Mouse (Mus musculus): Measurements from ENCODE around the gene Actl7b.

Gene Actl7b

GRCm38 (mm10) chr4:56741041-56741493, at the start of gene Actl7b:
Gene Actl7b (minus strand): TSS chr4:56741443.
- DNase-seq (ENCODE audit: low read depth, low spot score), result no peak

GRCm38 (mm10) chr4:56771065-56771464, 29.8 kb upstream of the Actl7b start:
- DNase-seq (ENCODE audit: low read depth, low spot score), result no peak

GRCm38 (mm10) chr4:56768913-56769312, 27.7 kb upstream of the Actl7b start:
- DNase-seq (ENCODE audit: low read depth, low spot score), result no peak

DNA sequence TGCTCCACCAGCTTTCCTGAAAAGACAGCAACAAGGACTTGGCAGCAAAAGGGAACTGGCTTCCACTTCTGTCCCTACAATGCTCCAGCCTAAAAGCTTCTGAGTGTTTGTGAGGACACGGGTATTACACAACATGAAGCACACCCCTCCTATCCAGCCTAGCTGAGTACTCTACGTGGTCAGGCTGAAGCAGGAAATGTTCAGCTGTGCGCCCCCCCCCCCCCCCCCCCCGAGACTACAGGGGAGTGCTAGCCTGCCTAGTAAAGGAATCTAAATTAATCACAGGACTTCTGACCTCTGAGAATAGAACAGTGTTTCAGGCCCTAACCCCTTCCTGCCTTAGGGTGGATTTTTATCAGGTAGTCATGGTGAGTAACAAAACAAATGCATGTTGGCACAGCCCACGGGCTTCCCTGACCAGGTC, 26.6 kb upstream of the Actl7b start:
- no peak for DNase-seq (ENCODE audit: low read depth, low spot score)

GRCm38 (mm10) chr4:56757693-56758092, 16.4 kb upstream of the Actl7b start:
- DNase-seq (ENCODE audit: low read depth, low spot score), result no peak

DNA sequence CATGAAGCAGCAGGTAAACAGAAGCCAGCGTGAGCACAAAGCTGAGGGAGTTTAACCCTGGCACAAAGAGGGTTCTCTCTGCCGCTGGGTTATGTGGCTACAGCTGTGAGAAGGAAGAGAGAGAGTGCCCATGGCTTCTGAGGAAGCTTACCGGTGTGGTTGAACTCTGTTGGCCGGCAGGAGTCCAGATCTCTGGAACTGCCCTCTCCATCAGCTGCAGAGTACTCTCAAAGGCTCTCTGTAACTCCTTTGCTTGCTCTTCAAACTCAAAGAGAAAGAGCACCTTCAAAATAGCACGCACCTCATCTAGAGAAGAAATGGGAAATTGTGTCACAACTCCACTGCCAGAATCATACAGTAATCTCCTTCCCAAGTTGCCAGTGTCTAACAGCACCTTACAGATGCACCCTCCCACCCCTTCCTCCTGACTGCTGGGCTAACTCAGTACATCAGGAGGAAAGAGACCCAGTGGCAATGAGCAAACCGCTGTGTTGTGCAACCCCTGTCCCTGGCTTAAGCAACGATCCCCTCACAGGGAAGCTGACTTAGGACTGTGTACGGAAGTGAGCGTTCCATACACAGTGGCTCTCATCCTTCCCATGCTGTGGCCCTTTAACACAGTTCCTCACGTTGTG, 15.8 kb upstream of the Actl7b start:
- DNase-seq (ENCODE audit: low read depth, low spot score), result no peak

GRCm38 (mm10) chr4:56756021-56756420, 14.8 kb upstream of the Actl7b start:
- DNase-seq (ENCODE audit: low read depth, low spot score), result no peak

GRCm38 (mm10) chr4:56747456-56747855, 6.2 kb upstream of the Actl7b start:
- no peak for DNase-seq (ENCODE audit: low read depth, low spot score)

DNA sequence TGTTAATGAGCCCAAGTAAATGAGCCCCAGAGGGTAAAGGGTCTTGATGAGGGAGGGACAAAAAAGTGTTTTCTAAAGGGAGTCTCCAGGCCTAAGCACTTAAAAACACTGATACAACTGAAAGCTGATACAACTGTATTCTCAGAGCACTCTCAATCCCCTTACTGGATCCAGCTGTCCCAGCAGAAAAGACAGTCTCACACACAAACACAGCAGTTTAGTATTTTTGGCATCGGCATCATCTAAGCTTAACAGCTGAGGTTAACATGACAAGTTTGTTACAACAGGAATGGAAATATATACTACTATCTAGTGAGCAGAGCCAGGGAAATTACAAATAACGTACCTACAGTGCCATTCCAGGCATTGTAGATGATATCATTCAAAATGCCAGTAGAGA, 5.1 kb upstream of the Actl7b start:
- DNase-seq (ENCODE audit: low read depth, low spot score), result no peak

- no peak for DNase-seq (ENCODE audit: low read depth, low spot score)
Observed at GRCm38 (mm10) chr4:56743363-56744195, 2.3 kb upstream of the Actl7b start, which contains the start of gene Actl7a. Gene Actl7a (plus strand): TSS chr4:56743413.

GRCm38 (mm10) chr4:56742698-56743097, 1.5 kb upstream of the Actl7b start:
- no peak for DNase-seq (ENCODE audit: low read depth, low spot score)

GRCm38 (mm10) chr4:56740611-56741010, 632 bp downstream of the Actl7b start:
- no peak for DNase-seq (ENCODE audit: low read depth, low spot score)

DNA sequence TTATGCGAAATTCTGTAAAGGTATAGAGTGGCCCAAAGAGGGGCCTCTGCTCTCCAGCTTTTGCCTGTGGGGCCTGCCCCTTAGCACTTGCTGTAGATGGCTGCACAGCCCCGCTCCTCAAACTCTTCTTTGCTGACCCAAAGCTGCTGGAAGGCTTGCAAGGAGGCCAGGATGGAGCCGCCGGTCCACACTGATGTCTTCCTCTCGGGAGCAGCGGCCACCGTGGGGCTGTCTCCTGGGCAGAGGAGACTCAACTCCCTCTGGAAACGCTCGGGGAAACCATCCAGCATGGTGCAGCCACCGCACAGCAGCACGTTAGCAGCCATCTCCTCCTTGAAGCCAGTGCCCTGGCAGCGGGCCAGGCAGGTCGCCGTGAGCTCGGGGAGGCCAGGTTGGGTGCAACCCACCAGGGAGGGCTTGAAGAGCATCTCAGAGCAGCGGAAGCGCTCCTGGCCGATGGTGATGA, 1.2 kb downstream of the Actl7b start, which contains the start of gene Gm26657:
Gene Gm26657, plus strand, starts transcription at position 51 of the 466 bp plus-strand sequence.
- DNase-seq (ENCODE audit: low read depth, low spot score), result no peak

DNA sequence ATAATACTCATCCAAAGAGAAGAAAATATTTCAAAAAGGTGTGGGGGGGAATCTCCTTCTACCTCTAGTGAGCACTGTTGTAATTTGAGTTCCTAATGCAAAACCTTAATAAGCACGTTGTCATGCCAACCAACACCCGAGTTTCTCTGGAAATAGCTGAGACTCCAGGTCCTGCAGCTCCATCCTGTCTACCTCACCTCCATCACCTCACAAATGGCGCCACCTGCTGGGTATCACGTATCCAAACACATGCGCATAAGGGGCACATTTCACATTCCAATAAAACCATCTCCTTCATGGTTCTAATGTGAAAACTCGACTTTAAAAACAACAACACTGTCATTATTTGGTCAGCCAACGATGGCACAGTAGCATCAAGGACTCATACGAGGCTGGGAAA, 15.4 kb downstream of the Actl7b start:
- DNase-seq (ENCODE audit: low read depth, low spot score), result no peak

DNA sequence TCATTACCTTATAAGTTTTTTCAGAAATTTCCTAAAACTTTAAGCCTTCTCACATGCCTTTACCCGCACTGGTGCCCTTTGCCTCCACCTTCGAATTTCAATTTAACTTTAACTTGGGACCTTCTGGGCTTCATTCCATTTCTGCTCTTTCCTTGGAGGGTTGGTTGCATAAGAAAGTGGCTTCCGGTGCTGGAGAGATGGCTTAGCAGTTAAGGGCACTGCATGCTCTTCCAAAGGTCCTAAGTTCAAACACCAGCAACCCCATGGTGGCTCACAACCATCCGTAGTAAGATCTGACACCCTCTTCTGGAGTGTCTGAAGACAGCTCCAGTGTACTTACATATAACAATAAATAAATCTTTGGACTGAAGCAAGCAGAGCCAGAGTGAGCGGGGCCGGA, 18.0 kb downstream of the Actl7b start:
- no peak for DNase-seq (ENCODE audit: low read depth, low spot score)

DNA sequence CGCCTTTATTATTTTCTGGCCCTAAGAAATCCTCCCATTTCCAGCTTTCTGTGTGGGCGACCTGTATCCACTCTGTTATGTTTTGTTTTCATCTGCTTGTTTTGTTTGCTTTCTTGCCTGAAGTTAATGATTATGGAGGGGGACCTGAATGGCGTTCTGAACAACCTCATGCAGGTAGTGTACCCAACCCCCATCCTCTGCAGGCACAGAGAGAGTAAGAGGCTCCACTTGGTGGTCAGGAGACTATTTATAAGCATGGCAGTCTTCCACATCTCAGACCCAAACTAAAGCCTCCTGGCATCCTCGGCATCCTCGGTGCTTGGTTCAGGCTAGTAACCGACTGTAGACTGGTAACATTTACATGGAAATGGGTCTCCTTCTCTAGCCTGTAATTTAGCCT, 18.9 kb downstream of the Actl7b start:
- no peak for DNase-seq (ENCODE audit: low read depth, low spot score)

GRCm38 (mm10) chr4:56721469-56721868, 19.8 kb downstream of the Actl7b start:
- no peak for DNase-seq (ENCODE audit: low read depth, low spot score)

- DNase-seq (ENCODE audit: low read depth, low spot score), result no peak
Observed at GRCm38 (mm10) chr4:56720403-56720802, 20.8 kb downstream of the Actl7b start.

GRCm38 (mm10) chr4:56719456-56719855, 21.8 kb downstream of the Actl7b start:
- no peak for DNase-seq (ENCODE audit: low read depth, low spot score)

DNA sequence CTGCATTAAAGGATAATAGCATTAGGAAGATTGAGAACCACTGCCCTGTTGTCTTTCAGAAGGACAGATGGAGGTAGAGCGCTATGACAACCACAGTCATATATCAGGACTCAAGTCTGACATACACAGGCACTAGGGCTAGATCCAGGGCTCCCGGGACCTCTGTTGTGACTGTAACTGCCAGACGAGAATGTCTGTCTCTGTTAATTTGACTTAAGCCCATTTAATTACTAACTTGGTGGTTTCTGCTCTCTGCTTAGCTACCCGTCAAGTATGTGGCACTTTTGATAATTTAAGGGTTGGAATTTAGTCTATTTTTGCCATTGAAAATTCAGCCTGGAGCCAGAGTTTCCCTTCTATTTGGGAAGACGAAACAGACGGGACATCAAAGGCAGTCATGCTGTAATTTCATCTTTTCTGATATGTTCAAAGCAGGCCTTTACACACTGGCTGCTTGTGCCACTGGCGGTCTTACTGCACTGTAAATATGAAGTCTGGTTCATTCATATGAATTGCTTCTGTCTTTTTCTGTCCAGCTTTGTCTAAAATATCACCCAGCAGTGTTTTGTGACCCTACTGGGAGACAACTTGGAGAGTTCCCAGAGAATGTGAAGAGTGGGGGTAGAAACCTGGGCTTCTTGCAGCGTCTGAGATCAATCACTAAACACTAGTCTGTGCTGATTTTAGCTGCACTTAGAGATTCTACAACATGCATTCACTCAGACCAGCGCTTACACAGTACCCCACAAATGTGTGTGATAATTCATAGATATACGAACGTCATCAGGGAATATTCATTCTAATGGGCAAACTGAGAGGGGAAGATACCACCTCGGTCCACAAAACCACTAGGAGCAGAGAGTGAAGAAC, 22.4 kb downstream of the Actl7b start:
- no peak for DNase-seq (ENCODE audit: low read depth, low spot score)

DNA sequence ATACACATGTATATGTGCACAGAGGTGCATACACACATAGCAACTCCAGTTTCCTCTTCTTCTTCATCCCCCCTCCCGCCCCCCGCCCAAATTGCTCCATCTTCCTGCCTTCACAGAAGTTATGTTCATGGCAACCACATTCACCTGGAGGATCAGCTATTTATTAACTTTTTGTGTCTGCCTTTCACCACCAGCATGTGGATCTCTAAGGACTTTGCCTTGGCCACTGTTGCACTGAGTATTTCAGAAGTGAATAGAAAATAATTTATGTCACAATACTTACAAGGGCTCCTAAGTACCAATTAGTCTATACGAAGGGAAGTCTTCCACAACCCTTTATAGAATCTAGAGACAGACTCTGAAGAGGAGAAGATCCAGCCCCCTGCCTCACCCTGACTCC, 23.3 kb downstream of the Actl7b start:
- DNase-seq (ENCODE audit: low read depth, low spot score), result no peak

GRCm38 (mm10) chr4:56716801-56717200, 24.4 kb downstream of the Actl7b start:
- no peak for DNase-seq (ENCODE audit: low read depth, low spot score)
